Mouse (Mus musculus) ES-E14 (cell line): ENCODE data around the gene Nppb. TPM values are rescaled to one million over a fixed set of nuclear protein-coding genes. Genes with fewer than 3 reads are reported as not detected.

ENCODE experiments used
- DNase-seq: peaks from one replicate; pipeline ENCODE4 v3.0.0-alpha.2; 2013; ENCODE audit warnings: low read depth, low spot score
- H3K27ac ChIP-seq: 2 replicates; pipeline ENCODE4 v1.5.1; 2012; ENCODE audit warnings: low read depth, mild to moderate bottlenecking, low read length, moderate library complexity, mixed read lengths; ENCODE audit not compliant: poor library complexity, insufficient read depth, severe bottlenecking
- H3K36me3 ChIP-seq: 2 replicates; pipeline ENCODE4 v1.6.1; 2012; ENCODE audit warnings: mild to moderate bottlenecking, low read length, moderate library complexity, mixed read lengths; ENCODE audit not compliant: control insufficient read depth, poor library complexity, insufficient read depth, severe bottlenecking
- H3K4me1 ChIP-seq, 2 experiments: fragments of 150-350 bp in 1 of 2; sonication (generic) in 1 of 2; 2 replicates each; pipeline ENCODE4 v1.6.1; 2012; ENCODE audit warnings: low read length in 2 of 2, mild to moderate bottlenecking in 1 of 2, mixed read lengths in 1 of 2; ENCODE audit not compliant: control insufficient read depth in 2 of 2, insufficient read depth in 2 of 2, poor library complexity in 1 of 2
- H3K4me3 ChIP-seq, 2 experiments: fragments of 150-350 bp in 1 of 2; sonication (generic) in 1 of 2; 2 replicates each; pipeline ENCODE4 v1.5.1; 2012; ENCODE audit warnings: low read length in 2 of 2, low read depth in 1 of 2, mild to moderate bottlenecking in 1 of 2, mixed read lengths in 1 of 2; ENCODE audit not compliant: insufficient read depth in 1 of 2, poor library complexity in 1 of 2, severe bottlenecking in 1 of 2
- H3K9ac ChIP-seq: 2 replicates; pipeline ENCODE4 v1.6.1; 2012; ENCODE audit warnings: low read depth, mild to moderate bottlenecking, low read length, mixed read lengths; ENCODE audit not compliant: poor library complexity, insufficient read depth, severe bottlenecking
- H3K9me3 ChIP-seq: fragments of 150-350 bp; sonication (generic); 2 replicates; pipeline ENCODE4 v1.6.1; 2012; ENCODE audit warnings: low read depth, mild to moderate bottlenecking, low read length; ENCODE audit not compliant: control insufficient read depth, insufficient read depth
- CHD2 ChIP-seq: IDR thresholded peaks from 2 replicates; pipeline ENCODE4 v1.6.1; 2014; ENCODE audit warnings: mild to moderate bottlenecking, low read depth, low read length, inconsistent platforms
- HCFC1 ChIP-seq: IDR thresholded peaks from 2 replicates; pipeline ENCODE4 v1.6.1; 2012; ENCODE audit warnings: low read length, inconsistent platforms, borderline replicate concordance; ENCODE audit not compliant: insufficient read depth
- MAFK ChIP-seq: IDR thresholded peaks from 2 replicates; pipeline ENCODE4 v1.6.1; 2014; ENCODE audit warnings: mild to moderate bottlenecking, low read depth, low read length, inconsistent platforms; ENCODE audit not compliant: insufficient read depth
- ZC3H11A ChIP-seq: IDR thresholded peaks from 2 replicates; pipeline ENCODE4 v1.6.1; 2012; ENCODE audit warnings: low read depth, mild to moderate bottlenecking, inconsistent platforms, low read length, borderline replicate concordance
- ZNF384 ChIP-seq: IDR thresholded peaks from 2 replicates; pipeline ENCODE4 v1.6.1; 2012; ENCODE audit warnings: low read depth, low read length, inconsistent platforms
- in situ Hi-C, 2 experiments: fragments of 600-800 bp; cut with MboI; formaldehyde crosslinking; loops; one replicate each; pipeline ENCODE4 v1.15.1; 2025; ENCODE audit warnings: low sequenced_read_pairs in 2 of 2, inconsistent platforms in 1 of 2; ENCODE audit not compliant: unreplicated experiment in 2 of 2
- total RNA-seq: library from RNA; depleted of rRNA; stranded (reverse); fragments of 300-350 nt; gene quantifications from 2 replicates; pipeline ENCODE4 v1.2.3, GENCODE M21; 2012; rRNA removed

Nppb gene
- total RNA-seq = 0.95 and 3.8 TPM in 2 replicates

DNA sequence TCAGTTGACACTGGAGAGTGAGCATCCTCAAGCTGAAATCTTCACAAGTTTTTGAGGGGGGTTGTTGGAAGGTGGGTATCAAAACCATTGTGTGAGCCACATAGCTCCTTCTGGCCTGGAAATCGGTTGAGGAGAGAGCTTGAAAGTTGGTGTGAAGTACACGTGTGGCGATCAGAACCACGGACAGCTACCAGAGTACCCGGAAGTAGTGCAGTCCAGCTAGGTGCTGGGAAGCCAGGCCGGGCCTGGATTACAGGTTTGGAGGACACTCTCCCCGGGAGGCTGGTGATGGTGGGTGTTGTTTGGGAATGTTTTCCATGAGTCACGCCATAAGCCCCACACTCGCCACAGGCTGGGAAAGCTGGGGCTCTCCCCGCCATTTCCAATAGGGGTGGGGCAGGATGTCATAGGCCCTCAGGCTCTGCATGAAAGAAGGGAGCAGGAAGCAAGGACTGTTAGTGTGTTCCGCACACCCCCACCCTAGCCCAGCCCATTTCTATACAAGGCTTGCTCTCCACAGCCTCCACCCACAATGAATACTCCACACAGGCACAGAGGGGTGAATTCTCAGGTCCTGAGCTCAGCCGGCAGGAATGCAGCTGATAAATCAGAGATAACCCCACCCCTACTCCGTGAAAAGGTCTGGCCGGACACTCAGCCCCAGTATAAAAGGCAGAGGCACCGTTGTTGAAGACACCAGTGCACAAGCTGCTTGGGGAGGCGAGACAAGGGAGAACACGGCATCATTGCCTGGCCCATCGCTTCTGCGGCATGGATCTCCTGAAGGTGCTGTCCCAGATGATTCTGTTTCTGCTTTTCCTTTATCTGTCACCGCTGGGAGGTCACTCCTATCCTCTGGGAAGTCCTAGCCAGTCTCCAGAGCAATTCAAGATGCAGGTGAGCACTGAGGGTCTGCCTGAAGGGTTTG lies at the start of gene Nppb:
Nppb (plus strand) TSS at position 584 of the 928 bp plus-strand sequence.
- peak; percentile 54 for DNase-seq
- in situ Hi-C loops = no loop called here
- Histone ChIP-seq H3K36me3 (no peaks in the 10 kb centered on the region), H3K27ac (no peak within 1 kb of the TSS; the same call in 1 of the 2 replicates), H3K9me3 (no peaks in the 10 kb centered on the region), H3K4me1 (peaks cover 0 to 5% of the 10 kb centered on the region in 2 experiments; a peak in 2 of 4 replicates), H3K9ac (no peak within 1 kb of the TSS), H3K4me3 (peak within 1 kb of the TSS in 1 of 2 experiments; percentile 29; a peak in 1 of 4 replicates)
- TF ChIP-seq CHD2 (no peak), MAFK (no peak), ZNF384 (no peak)

DNA sequence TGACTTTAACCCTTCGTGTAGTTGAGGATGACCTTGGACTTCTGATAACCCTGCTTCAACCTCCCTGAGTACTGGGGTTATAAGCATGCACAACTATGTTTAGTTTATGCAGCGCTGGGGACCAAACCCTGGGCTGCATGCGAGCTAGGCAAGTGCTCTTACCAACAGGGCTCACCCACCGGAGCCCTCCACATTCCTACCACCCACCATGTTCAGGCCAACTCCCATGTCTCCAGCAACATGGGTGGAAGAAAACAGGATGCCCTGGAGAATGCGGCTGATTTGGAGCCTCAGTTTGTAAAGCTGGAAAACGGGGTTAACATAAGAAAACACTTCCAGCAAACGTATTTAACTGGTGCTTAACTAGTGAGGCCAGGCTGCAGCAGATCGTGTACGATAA lies 49.7 kb upstream of the Nppb start:
- Histone ChIP-seq H3K9me3 (no peaks in the 10 kb centered on the region), H3K4me3 (peak overlapping the region; percentile 68 to 90), H3K4me1 (peaks cover 11 to 20% of the 10 kb centered on the region in 2 experiments), H3K27ac (no peak overlapping the region), H3K9ac (peak overlapping the region; percentile 88), H3K36me3 (no peaks in the 10 kb centered on the region; the same call in 1 of the 2 replicates)
- no peak for TF ChIP-seq ZC3H11A
- TF ChIP-seq CHD2 = no peak
- TF ChIP-seq HCFC1 = no peak
- TF ChIP-seq ZNF384 = no peak
- no peak for TF ChIP-seq MAFK
- no peak for DNase-seq
- in situ Hi-C loops = no loop called here

DNA sequence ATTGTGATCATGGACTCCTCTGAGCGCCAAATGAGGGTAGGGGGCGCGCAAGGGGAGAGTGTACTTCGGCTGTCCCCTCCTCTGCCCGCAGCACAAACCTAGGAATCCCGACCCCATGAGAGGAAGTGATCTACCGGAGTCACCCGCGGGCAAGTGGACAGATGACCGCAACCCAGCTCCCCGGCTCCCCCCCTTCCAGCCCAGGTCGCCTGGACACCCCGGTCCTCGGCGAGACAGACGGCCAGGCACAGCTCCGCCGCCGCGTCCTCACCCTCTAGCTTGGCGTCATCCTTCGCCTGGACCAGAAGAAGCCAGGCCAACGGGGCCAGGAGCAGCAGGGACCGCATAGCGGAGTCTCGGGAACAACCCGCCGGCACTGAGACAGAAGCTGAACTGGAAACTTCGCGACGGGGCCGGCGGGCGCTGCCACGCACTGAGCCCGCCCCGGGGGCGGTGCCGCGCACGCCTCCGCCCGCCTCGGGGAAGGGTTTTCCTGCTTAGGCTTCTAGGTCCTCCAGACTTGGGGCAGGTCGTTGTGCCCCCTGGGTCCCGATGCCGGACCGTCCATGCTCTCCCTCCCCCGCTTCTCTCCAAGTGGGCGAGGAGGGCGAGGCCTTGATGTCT lies 49.1 kb upstream of the Nppb start, which contains the start of gene Plod1:
Plod1 (minus strand) TSS at position 437 of the 624 bp plus-strand sequence.
- in situ Hi-C loops = no loop called here
- Histone ChIP-seq H3K4me1 (peaks cover 11 to 20% of the 10 kb centered on the region in 2 experiments), H3K4me3 (peak within 1 kb of the TSS; percentile 68 to 90)

DNA sequence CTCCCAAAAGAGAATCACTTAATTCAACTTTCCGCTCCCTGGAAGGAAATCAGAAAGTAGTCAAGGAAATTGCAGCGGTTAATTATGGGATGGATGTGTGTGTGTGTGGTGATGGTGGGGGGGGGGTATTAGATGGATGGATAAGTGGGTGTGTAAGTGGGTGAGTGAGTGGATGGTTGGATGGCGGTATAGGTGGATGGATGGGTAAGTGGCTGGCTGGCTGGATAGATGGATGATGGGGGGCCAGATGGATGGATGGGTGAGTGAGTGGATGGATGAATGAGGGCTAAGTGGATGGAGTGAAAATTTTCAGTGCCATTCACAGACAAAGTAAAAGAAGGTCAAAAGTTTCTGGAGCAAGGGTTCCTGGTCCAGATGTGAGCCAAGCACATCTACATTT lies 48.6 kb upstream of the Nppb start:
- TF ChIP-seq ZNF384 (no peak), MAFK (no peak), CHD2 (no peak), HCFC1 (no peak), ZC3H11A (no peak)
- peak overlapping the region; percentile 68 to 90 for H3K4me3 ChIP-seq
- in situ Hi-C loops = no loop called here
- no peaks in the 10 kb centered on the region for H3K36me3 ChIP-seq
- no peak for DNase-seq
- H3K9me3 ChIP-seq = no peaks in the 10 kb centered on the region
- H3K9ac ChIP-seq = peak overlapping the region; percentile 88; the same call in 1 of the 2 replicates
- H3K4me1 ChIP-seq = peaks cover 11 to 24% of the 10 kb centered on the region in 2 experiments
- H3K27ac ChIP-seq = no peak overlapping the region

More for the DNA sequence above, 49.1 kb upstream of the Nppb start, which contains the start of gene Plod1:
- no peak for TF ChIP-seq MAFK
- TF ChIP-seq ZC3H11A = no peak
- TF ChIP-seq CHD2 = no peak
- TF ChIP-seq ZNF384 = no peak
- TF ChIP-seq HCFC1 = no peak
- H3K9me3 ChIP-seq = no peaks in the 10 kb centered on the region
- H3K27ac ChIP-seq = no peak within 1 kb of the TSS
- H3K36me3 ChIP-seq = no peaks in the 10 kb centered on the region; the same call in 1 of the 2 replicates
- H3K9ac ChIP-seq = peak within 1 kb of the TSS; percentile 88
- DNase-seq = no peak
